Mouse (Mus musculus) midbrain, embryonic 11.5 days (tissue): ENCODE results near the gene Noct. TPM values are rescaled to one million over a fixed set of nuclear protein-coding genes. Genes with fewer than 3 reads are reported as not detected.
A peak's percentile ranks its signal among the peaks of the same experiment; 100 is the strongest.

ENCODE experiments used
- ATAC-seq: fragments of 200-750 bp; cut with Nextera tagmentation; 2 replicates; pipeline ENCODE4 v1.8.0; 2017; ENCODE audit warnings: moderate TSS enrichment, moderate library complexity; ENCODE audit not compliant: low FRiP score
- DNase-seq: peaks from one replicate; pipeline ENCODE4 v3.0.0; 2015; ENCODE audit warnings: low spot score; ENCODE audit errors: missing footprints
- H3K27ac ChIP-seq: fragments of 300-500 bp; sonication (generic); 2 replicates; pipeline ENCODE4 v1.5.1; 2014; ENCODE audit warnings: low read depth, low read length
- H3K27me3 ChIP-seq: fragments of 300-500 bp; sonication (generic); 2 replicates; pipeline ENCODE4 v1.6.1; 2014; ENCODE audit warnings: mild to moderate bottlenecking, low read length, moderate library complexity, mixed read lengths; ENCODE audit not compliant: control insufficient read depth, insufficient read depth
- H3K36me3 ChIP-seq: fragments of 300-500 bp; sonication (generic); 2 replicates; pipeline ENCODE4 v1.6.1; 2014; ENCODE audit warnings: mild to moderate bottlenecking, low read length, moderate library complexity, mixed read lengths; ENCODE audit not compliant: control insufficient read depth, insufficient read depth
- H3K4me1 ChIP-seq: fragments of 300-500 bp; sonication (generic); 2 replicates; pipeline ENCODE4 v1.6.1; 2014; ENCODE audit warnings: low read length; ENCODE audit not compliant: control insufficient read depth, insufficient read depth
- H3K4me2 ChIP-seq: fragments of 300-500 bp; sonication (generic); 2 replicates; pipeline ENCODE4 v1.6.1; 2014; ENCODE audit warnings: mild to moderate bottlenecking, moderate library complexity
- H3K4me3 ChIP-seq: fragments of 300-500 bp; sonication (generic); 2 replicates; pipeline ENCODE4 v1.5.1; 2014; ENCODE audit warnings: low read depth, low read length
- H3K9ac ChIP-seq: fragments of 300-500 bp; sonication (generic); 2 replicates; pipeline ENCODE4 v1.6.1; 2014; ENCODE audit warnings: low read length
- H3K9me3 ChIP-seq: fragments of 300-500 bp; sonication (generic); 2 replicates; pipeline ENCODE4 v1.6.1; 2016; ENCODE audit warnings: low read length; ENCODE audit not compliant: control insufficient read depth
- WGBS: fragments of 180-500 bp; shearing (Covaris S2); extraction: QIAGEN DNeasy Blood & Tissue Kit; methylation state at CpG from one replicate; pipeline ENCODE4 v1.1.7; 2014; 5-methylcytosine and 5-hydroxymethylcytosine counted together
- microRNA-seq: library from miRNA; unstranded; fragments of <30 nt; microRNA quantifications from one replicate; pipeline ENCODE4, GENCODE M21; 2017
- polyA plus RNA-seq: library from polyadenylated mRNA; unstranded; fragments of >200 nt; fragmentation: Nextera tagmentation; extraction: Ambion mirVana; gene quantifications from 2 replicates; pipeline ENCODE4 v1.2.1, GENCODE M21; 2014

The Noct gene
- polyA plus RNA-seq, 1 experiment from 2014 or later = 12.9 TPM

DNA sequence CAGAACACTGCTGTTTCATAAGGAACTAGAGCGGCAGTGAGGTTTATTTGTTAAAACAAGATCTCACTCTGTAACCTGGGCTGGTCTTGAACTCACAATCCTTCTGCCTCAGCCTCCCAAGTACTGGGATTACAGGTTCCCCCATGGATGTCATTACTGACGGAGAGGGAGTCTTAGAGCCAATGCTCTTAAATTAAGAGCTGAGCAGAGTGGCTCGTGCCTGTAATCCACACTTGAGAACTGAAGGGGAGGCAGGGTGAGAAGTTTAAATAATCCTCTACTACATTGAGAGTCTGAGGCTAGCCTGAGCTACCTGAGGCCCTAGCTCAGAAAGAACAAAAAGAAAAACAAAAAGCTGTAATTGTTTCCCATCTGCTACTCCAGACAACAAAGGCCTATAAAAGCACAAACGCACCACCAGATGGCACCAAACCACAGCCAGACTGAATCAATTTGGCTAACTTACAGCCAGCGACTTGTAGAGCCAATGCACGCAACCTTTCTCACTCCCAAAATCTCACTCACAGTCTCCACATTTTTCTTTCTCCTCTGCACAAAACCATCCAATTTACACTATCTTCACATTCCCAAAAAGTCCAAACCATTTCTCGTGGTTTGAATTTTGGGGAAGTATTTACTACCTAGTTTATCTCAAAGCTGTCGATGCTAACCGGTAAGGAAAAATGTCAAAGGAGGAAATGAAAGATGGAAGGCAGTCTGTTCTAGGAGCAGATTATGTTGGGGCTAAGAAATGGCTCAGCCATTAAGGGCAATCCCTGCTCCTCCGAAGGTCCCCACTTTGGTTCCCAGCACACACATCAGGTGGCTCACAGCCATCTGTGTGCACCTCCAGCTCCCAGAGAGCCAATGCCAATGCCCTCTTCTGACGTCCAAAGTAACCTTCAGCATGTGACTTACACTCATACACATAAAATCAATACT is 64.9 kb downstream of the Noct start:
- H3K27ac ChIP-seq = no peak overlapping the region
- no peaks in the 10 kb centered on the region for H3K27me3 ChIP-seq
- H3K9me3 ChIP-seq = no peaks in the 10 kb centered on the region
- DNase-seq (peak; percentile 98), ATAC-seq (peak; percentile 44; the same call in 1 of the 2 replicates)
- no peak overlapping the region for H3K9ac ChIP-seq
- H3K4me2 ChIP-seq = no peak overlapping the region
- H3K36me3 ChIP-seq = no peaks in the 10 kb centered on the region
- WGBS = 58% methylated on average over 11 of the region's 11 CpGs
- H3K4me1 ChIP-seq = no peaks in the 10 kb centered on the region
- no peak overlapping the region for H3K4me3 ChIP-seq

DNA sequence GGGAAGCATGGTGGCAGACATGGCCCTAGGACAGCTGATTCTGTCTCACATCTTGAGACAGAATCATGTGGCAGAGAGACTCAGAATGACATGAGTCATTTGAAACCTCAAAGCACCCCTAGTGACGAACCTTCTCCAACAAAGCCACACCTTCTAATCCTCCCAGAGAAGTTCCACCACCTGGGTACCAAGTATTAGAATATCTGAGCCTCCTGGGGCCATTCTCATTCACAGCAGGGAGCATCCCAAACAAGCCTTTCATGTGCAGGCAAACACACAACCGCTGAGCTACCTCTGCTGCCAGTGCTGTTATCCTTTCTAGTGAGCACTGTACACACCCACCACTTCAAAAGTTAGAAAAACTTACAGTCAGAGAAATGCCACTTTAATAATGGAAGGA is 70.0 kb downstream of the Noct start:
- Histone ChIP-seq H3K4me1 (no peaks in the 10 kb centered on the region), H3K9me3 (no peaks in the 10 kb centered on the region), H3K9ac (no peak overlapping the region), H3K4me3 (no peak overlapping the region), H3K36me3 (no peaks in the 10 kb centered on the region), H3K4me2 (no peak overlapping the region), H3K27me3 (no peaks in the 10 kb centered on the region), H3K27ac (no peak overlapping the region)
- ATAC-seq (no peak), DNase-seq (no peak)
- WGBS = 48% methylated on average over 2 of the region's 2 CpGs

DNA sequence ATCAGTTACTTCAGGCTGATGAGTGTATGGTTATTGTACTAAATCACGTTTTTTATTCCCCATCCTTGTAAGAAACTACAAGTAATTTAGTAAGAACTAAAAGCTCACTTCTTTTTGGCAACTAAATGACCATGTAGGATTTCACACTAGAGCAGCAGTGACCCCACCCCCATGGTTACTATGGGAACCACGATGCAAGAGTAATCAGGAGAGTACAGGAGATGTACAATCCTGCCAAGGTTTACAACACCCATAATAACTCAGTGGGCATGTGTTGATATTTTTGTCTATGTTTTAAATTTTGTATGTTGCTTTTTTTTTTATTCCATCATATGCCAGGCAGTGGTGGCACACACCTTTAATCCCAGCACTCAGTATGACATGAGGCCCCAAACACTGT is 71.0 kb downstream of the Noct start:
- Histone ChIP-seq H3K36me3 (no peaks in the 10 kb centered on the region), H3K27ac (no peak overlapping the region), H3K4me2 (no peak overlapping the region), H3K4me1 (no peaks in the 10 kb centered on the region), H3K4me3 (no peak overlapping the region), H3K27me3 (no peaks in the 10 kb centered on the region), H3K9me3 (no peaks in the 10 kb centered on the region), H3K9ac (no peak overlapping the region)
- 66% methylated on average over 2 of the region's 2 CpGs for WGBS
- DNase-seq = no peak
- no peak for ATAC-seq

DNA sequence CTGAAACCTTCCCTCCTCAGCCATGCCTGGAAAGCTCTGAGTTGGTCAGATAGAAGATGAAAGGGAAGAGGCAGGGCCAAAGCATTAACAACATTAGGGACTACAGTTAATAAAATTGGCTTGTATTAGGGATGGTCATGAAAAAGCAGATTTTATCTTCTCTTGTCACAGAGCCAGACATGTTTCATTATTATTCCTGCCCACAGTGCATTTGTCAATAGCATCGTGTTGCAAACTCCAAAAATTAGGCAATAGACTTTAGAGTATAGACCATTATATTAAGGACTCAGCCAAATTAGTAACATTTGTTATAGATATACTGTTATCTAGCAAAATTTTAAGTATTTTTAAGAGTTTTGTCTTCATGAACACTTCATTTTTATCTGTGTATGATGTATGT is 72.5 kb downstream of the Noct start:
- ATAC-seq = no peak
- Histone ChIP-seq H3K4me1 (no peaks in the 10 kb centered on the region), H3K36me3 (no peaks in the 10 kb centered on the region), H3K9me3 (no peaks in the 10 kb centered on the region), H3K9ac (no peak overlapping the region), H3K4me3 (no peak overlapping the region), H3K27ac (no peak overlapping the region), H3K4me2 (no peak overlapping the region), H3K27me3 (no peaks in the 10 kb centered on the region)
- no peak for DNase-seq
- WGBS = 85% methylated on average over 1 of the region's 1 CpGs

Small RNA genes lying within 50 kb of the gene (microRNA-seq; reads per million reads assigned to microRNA genes)
- gene Gm24282 = not detected

Other genes starting within 250 kb of the Noct start
- 42.8 and 47.4 TPM in 2 replicates for gene Elf2, start 116.2 kb downstream of the Noct start, polyA plus RNA-seq
- gene Mgarp, start 172.3 kb downstream of the Noct start, polyA plus RNA-seq = 22.5 and 26.9 TPM in 2 replicates
- gene Ndufc1, start 184.5 kb downstream of the Noct start, polyA plus RNA-seq = 739 and 783 TPM in 2 replicates
- 54.5 and 57.0 TPM in 2 replicates for gene Naa15, start 190.7 kb downstream of the Noct start, polyA plus RNA-seq